In the genomic region with DNA sequence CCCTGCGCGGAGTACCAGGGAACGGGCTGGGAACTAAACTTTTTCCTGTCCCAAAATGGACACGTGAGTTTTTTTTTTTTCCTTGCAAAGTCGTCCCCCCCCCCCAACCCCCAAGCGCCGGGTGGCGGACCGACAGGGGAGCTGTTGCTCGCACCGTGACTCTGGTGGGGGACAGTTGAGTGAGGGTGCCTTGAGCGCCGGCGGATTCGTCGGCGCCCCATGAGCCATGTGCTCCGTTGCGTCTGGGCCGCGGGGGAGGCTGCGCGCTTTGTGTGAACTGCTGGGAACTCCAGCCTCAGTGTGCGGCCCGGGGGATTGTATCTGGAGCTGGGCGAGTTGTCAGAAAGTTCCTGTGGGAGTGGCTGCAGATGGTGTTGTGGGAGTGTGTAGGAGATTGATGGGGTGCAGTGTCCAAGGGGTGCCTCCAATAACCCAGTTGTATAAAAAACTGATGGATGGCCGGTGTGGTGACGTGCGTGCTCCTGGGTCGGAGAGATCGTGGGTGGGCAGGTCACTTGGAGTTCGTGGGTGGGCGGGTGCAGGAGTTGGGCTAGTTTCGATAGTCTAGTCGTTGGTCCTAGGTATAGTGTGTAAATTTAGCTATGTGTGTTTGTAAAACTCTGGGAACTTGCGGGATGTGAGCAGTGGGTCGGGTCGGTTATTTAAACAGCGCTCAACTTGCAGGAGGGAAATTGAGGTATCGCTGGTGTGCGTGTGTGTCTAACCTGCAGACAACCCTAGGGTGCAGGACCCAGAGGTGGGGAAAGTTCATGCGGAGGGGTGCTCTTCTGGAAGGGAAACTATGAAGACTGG, we compare ENCODE assay signal across 1 mouse cellular context.
A peak's percentile ranks its signal among the peaks of the same experiment; 100 is the strongest.
TF ChIP-seq lines count a peak whose summit lies in the region.

No protein-coding gene starts in this region.

TF ChIP-seq in MEL, 35 proteins besides CTCF, POLR2A, EP300 and RAD21:
- no peak for TF ChIP-seq NRF1 (IDR thresholded peaks at IDR 0.05; ENCODE audit: insufficient read depth, low read depth, low read length, poor library complexity, severe bottlenecking)
- peak; percentile 20; the same call in 1 of the 2 replicates for TF ChIP-seq CHD1 (IDR thresholded peaks at IDR 0.05; ENCODE audit: low read depth, low read length)
- TF ChIP-seq ZKSCAN1 (IDR thresholded peaks at IDR 0.05; ENCODE audit: low read depth, low read length): no peak
- TF ChIP-seq MAX (IDR thresholded peaks at IDR 0.05; ENCODE audit: low read length): peak; percentile 78
- peak; percentile 55; the same call in 1 of the 2 replicates for TF ChIP-seq TBP (IDR thresholded peaks at IDR 0.05; ENCODE audit: low read depth, low read length)
- peak; percentile 53; the same call in 1 of the 2 replicates for TF ChIP-seq ZNF384 (IDR thresholded peaks at IDR 0.05; ENCODE audit: low read depth, low read length)
- peak; percentile 79 for TF ChIP-seq MXI1 (IDR thresholded peaks at IDR 0.05; ENCODE audit: low read depth, low read length)
- TF ChIP-seq SIN3A (IDR thresholded peaks at IDR 0.05; ENCODE audit: low read length): no peak; the same call in 1 of the 2 replicates
- peak; percentile 19; the same call in 1 of the 2 replicates for TF ChIP-seq NELFE (IDR thresholded peaks at IDR 0.05; ENCODE audit: low read depth, low read length)
- TF ChIP-seq ZC3H11A (IDR thresholded peaks at IDR 0.05; ENCODE audit: low read depth, low read length): no peak
- peak; percentile 26; the same call in 1 of the 2 replicates for TF ChIP-seq USF1 (IDR thresholded peaks at IDR 0.05; ENCODE audit: low read depth, low read length)
- TF ChIP-seq ZMIZ1 (IDR thresholded peaks at IDR 0.05; ENCODE audit: low read depth, low read length): 0 out of 2 replicates have a peak, but pooled peaks have one; percentile 60
- peak; percentile 86 for TF ChIP-seq MYC (IDR thresholded peaks at IDR 0.05; ENCODE audit: low read depth, low read length)
- TF ChIP-seq USF2 (IDR thresholded peaks at IDR 0.05; ENCODE audit: borderline replicate concordance in 1 of 2, insufficient read depth in 1 of 2, low read depth in 1 of 2, low read length in 2 of 2): no peak
- no peak for TF ChIP-seq GATA1 (IDR thresholded peaks at IDR 0.05; ENCODE audit: low read depth, low read length)
- no peak for TF ChIP-seq BHLHE40 (IDR thresholded peaks at IDR 0.05; ENCODE audit: borderline replicate concordance, low read depth, low read length)
- 0 out of 2 replicates have a peak, but pooled peaks have one; percentile 25 for TF ChIP-seq MAZ (IDR thresholded peaks at IDR 0.05; ENCODE audit: low read depth, low read length)
